Mouse (Mus musculus): ENCODE measurements around the gene Usp25. TPM values are rescaled to one million over a fixed set of nuclear protein-coding genes. Genes with fewer than 3 reads are reported as not detected.

Gene Usp25
- polyA plus RNA-seq, 1 experiment: 18.8 TPM

DNA sequence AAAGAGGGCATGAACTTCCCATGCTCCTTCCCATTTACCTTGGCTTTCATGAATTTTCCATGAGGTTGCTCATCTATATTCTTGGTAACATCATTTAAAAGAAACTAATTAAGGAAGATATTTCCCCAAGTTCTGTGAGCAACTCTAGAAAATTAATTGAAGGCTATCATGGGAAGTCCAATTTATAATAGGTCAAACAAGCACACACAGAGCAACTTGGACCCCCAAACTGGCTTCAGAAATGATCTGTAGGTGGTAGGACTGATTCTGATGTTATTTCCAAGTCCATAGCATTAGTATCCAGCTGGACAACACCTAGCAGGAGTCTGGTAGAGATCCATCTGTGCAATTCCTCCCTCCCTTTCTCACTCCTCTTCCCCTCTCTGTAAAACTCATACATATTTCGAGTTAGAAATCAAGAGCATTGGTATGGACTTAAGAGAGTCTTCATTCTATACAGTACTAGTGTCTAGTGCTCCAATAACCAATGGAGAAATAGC, 139.8 kb downstream of the Usp25 start:
- Histone ChIP-seq H3K27me3 (ENCODE audit: control insufficient read depth, insufficient read depth, low read length) (no peaks in the 10 kb centered on the region; the same call in 1 of the 2 replicates), H3K36me3 (ENCODE audit: control insufficient read depth, insufficient read depth, low read length) (no peaks in the 10 kb centered on the region), H3K4me1 (ENCODE audit: control insufficient read depth, insufficient read depth, insufficient read length) (no peaks in the 10 kb centered on the region), H3K4me3 (ENCODE audit: extremely low read depth, insufficient read depth, insufficient read length) (no peak overlapping the region), H3K27ac (ENCODE audit: insufficient read depth, low read length) (no peak overlapping the region)
- no peak for DNase-seq (ENCODE audit: low read depth in 1 of 2, low spot score in 2 of 2)
- WGBS: 57% methylated on average over 1 of the region's 1 CpGs
- TF ChIP-seq POLR2A (IDR thresholded peaks at IDR 0.05; ENCODE audit: low read depth, low read length) (no peak), CTCF (IDR thresholded peaks at IDR 0.05; ENCODE audit: extremely low read depth, insufficient read depth, insufficient read length, insufficient replicate concordance) (no peak)

DNA sequence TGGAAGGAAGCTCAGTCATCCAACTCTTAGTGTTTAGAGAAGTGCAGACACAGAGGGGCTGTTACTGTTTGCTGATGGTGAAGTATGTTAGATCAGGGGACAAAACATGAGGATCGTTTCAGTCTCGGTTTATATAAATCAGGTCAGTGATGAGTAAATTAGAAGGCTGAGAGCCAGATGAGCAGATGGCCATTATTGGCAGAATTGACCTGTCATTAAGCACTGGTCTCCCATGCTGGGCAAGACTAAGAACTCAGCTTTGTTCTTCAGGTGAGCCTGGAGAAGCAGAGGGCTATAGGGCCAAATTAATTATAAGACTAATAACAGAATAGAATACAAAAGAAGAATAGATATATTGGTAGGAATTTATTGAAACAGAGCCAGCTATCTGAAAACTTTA, 140.3 kb downstream of the Usp25 start:
- H3K27ac ChIP-seq (ENCODE audit: insufficient read depth, low read length): no peak overlapping the region
- no peaks in the 10 kb centered on the region for H3K4me1 ChIP-seq (ENCODE audit: control insufficient read depth, insufficient read depth, insufficient read length)
- H3K36me3 ChIP-seq (ENCODE audit: control insufficient read depth, insufficient read depth, low read length): no peaks in the 10 kb centered on the region
- DNase-seq (ENCODE audit: low read depth in 1 of 2, low spot score in 2 of 2): no peak
- H3K27me3 ChIP-seq (ENCODE audit: control insufficient read depth, insufficient read depth, low read length): no peaks in the 10 kb centered on the region; the same call in 1 of the 2 replicates
- TF ChIP-seq CTCF (IDR thresholded peaks at IDR 0.05; ENCODE audit: extremely low read depth, insufficient read depth, insufficient read length, insufficient replicate concordance): no peak
- TF ChIP-seq POLR2A (IDR thresholded peaks at IDR 0.05; ENCODE audit: low read depth, low read length): no peak
- WGBS: 95% methylated on average over 2 of the region's 2 CpGs
- no peak overlapping the region for H3K4me3 ChIP-seq (ENCODE audit: extremely low read depth, insufficient read depth, insufficient read length)

GRCm38 (mm10) chr16:77154831-77155230, 141.3 kb downstream of the Usp25 start:
- no peaks in the 10 kb centered on the region; the same call in 1 of the 2 replicates for H3K27me3 ChIP-seq (ENCODE audit: control insufficient read depth, insufficient read depth, low read length)
- H3K36me3 ChIP-seq (ENCODE audit: control insufficient read depth, insufficient read depth, low read length): no peaks in the 10 kb centered on the region
- H3K4me1 ChIP-seq (ENCODE audit: control insufficient read depth, insufficient read depth, insufficient read length): no peaks in the 10 kb centered on the region
- H3K4me3 ChIP-seq (ENCODE audit: extremely low read depth, insufficient read depth, insufficient read length): no peak overlapping the region
- no peak for TF ChIP-seq CTCF (IDR thresholded peaks at IDR 0.05; ENCODE audit: extremely low read depth, insufficient read depth, insufficient read length, insufficient replicate concordance)
- no peak for TF ChIP-seq POLR2A (IDR thresholded peaks at IDR 0.05; ENCODE audit: low read depth, low read length)
- no peak for DNase-seq (ENCODE audit: low read depth in 1 of 2, low spot score in 2 of 2)
- 95% methylated on average over 1 of the region's 1 CpGs for WGBS
- H3K27ac ChIP-seq (ENCODE audit: insufficient read depth, low read length): no peak overlapping the region

All from spleen, adult 2 months (tissue).